Mouse (Mus musculus) lung, postnatal 0 days (tissue): ENCODE data around the gene Dip2b. TPM values are rescaled to one million over a fixed set of nuclear protein-coding genes. Genes with fewer than 3 reads are reported as not detected.

Experiments used
- ATAC-seq: fragments of 200-750 bp; cut with Nextera tagmentation; 2 replicates; pipeline ENCODE4 v1.8.0; 2017; ENCODE audit warnings: moderate library complexity
- DNase-seq: peaks from one replicate; pipeline ENCODE4 v3.0.0-alpha.2; 2016; ENCODE audit warnings: low spot score
- H3K27ac ChIP-seq: fragments of 300-500 bp; sonication (generic); 2 replicates; pipeline ENCODE4 v1.5.1; 2014; ENCODE audit warnings: antibody characterized with exemption, mild to moderate bottlenecking, low read length, mixed read lengths
- H3K27me3 ChIP-seq: fragments of 300-500 bp; sonication (generic); replicated peaks from 2 replicates; pipeline ENCODE4 v1.6.1; 2014; ENCODE audit warnings: low read length, mixed read lengths; ENCODE audit not compliant: insufficient read depth
- H3K36me3 ChIP-seq: fragments of 300-500 bp; sonication (generic); 2 replicates; pipeline ENCODE4 v1.6.1; 2014; ENCODE audit warnings: low read length, mixed read lengths; ENCODE audit not compliant: insufficient read depth
- H3K4me1 ChIP-seq: fragments of 300-500 bp; sonication (generic); 2 replicates; pipeline ENCODE4 v1.6.1; 2014; ENCODE audit warnings: antibody characterized with exemption, low read depth, low read length, mixed read lengths; ENCODE audit not compliant: insufficient read depth
- H3K4me2 ChIP-seq: fragments of 300-500 bp; sonication (generic); replicated peaks from 2 replicates; pipeline ENCODE4 v1.6.1; 2014; ENCODE audit warnings: low read depth, mild to moderate bottlenecking, low read length, moderate library complexity, mixed read lengths
- H3K4me3 ChIP-seq: fragments of 300-500 bp; sonication (generic); 2 replicates; pipeline ENCODE4 v1.5.1; 2014; ENCODE audit warnings: low read depth, low read length
- H3K9ac ChIP-seq: fragments of 300-500 bp; sonication (generic); replicated peaks from 2 replicates; pipeline ENCODE4 v1.6.1; 2014; ENCODE audit warnings: low read depth, mild to moderate bottlenecking
- H3K9me3 ChIP-seq: fragments of 300-500 bp; sonication (generic); 2 replicates; pipeline ENCODE4 v1.6.1; 2016; ENCODE audit warnings: low read length, mixed read lengths
- CTCF ChIP-seq: IDR thresholded peaks from 2 replicates; pipeline ENCODE4 v1.5.1; 2016; ENCODE audit warnings: antibody characterized with exemption, mild to moderate bottlenecking
- EP300 ChIP-seq: IDR thresholded peaks from 2 replicates; pipeline ENCODE4 v1.6.1; 2016; ENCODE audit warnings: antibody characterized with exemption, mild to moderate bottlenecking, control low read depth
- WGBS: fragments of 180-500 bp; shearing (Covaris S2); extraction: QIAGEN DNeasy Blood & Tissue Kit; methylation state at CpG from one replicate; pipeline ENCODE4 v1.1.7; 2014; 5-methylcytosine and 5-hydroxymethylcytosine counted together
- polyA plus RNA-seq: library from polyadenylated mRNA; unstranded; fragments of >200 nt; fragmentation: Nextera tagmentation; extraction: Ambion mirVana; gene quantifications from 2 replicates; pipeline ENCODE4 v1.2.1, GENCODE M21; 2015

Gene Dip2b
- polyA plus RNA-seq, 1 experiment from 2014 or later, result 6.6 TPM

DNA sequence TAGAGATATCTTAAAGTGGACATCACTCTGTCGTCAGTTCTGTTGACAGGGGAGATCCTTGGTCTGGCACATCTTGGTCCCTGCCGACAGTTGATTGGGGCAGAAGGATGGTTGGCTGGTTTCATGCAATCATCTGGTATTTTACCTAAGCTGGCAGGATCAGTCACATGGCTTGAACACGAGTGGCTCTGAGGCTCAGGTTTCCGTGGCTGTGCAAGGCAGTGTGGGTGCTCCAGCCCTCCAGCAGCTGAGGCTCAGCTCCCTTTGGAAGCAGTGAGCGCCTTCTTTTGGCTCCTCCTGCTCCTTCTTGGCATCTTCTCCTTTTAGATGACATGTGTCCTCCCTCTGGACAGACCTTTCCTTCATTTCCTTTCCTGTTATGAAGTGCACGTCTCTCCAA, 7.1 kb downstream of the Dip2b start:
- Histone ChIP-seq H3K27me3 (no peaks in the 10 kb centered on the region), H3K36me3 (no peaks in the 10 kb centered on the region), H3K9me3 (no peaks in the 10 kb centered on the region), H3K4me1 (peaks cover 17% of the 10 kb centered on the region), H3K4me3 (no peak overlapping the region), H3K9ac (no peak overlapping the region), H3K27ac (no peak overlapping the region), H3K4me2 (no peak overlapping the region)
- TF ChIP-seq CTCF (no peak), EP300 (no peak)
- WGBS, result 44% methylated on average over 6 of the region's 6 CpGs
- DNase-seq, result no peak
- no peak for ATAC-seq

DNA sequence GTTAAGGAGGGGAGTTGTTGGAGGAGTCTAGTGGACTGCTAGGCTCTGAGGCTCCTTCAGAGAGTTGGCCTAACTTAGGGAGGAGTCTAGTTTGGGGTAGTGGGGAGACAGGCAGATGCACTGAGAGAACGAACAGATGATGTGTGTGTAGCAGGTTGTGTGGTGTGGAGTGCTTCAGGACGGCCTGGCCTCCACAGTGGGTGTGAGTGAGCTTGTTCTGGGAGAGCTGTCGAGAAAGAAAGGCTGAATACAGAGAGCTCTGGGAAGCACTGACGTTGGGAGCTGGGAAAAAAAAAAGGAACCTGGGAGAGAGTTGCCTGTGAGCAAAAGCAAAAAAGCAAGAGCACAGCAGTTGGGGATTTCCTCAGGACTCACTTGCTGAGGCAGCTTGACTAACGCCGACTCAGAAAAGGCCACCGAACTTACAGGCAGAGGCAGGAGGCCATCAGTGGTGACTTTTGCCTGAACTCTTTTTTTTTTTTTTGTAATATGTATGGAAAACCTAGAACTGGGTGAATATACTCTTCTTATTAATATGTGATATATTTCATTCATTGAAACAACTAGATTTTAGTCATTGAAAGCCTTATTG, 11.1 kb downstream of the Dip2b start:
- H3K27me3 ChIP-seq, result no peaks in the 10 kb centered on the region
- TF ChIP-seq CTCF, result no peak
- TF ChIP-seq EP300, result no peak
- H3K36me3 ChIP-seq, result no peaks in the 10 kb centered on the region
- 82% methylated on average over 7 of the region's 7 CpGs for WGBS
- ATAC-seq (no peak), DNase-seq (no peak)
- no peak overlapping the region for H3K27ac ChIP-seq
- no peak overlapping the region for H3K4me3 ChIP-seq
- no peaks in the 10 kb centered on the region for H3K9me3 ChIP-seq
- peaks cover 5% of the 10 kb centered on the region; the same call in 1 of the 2 replicates for H3K4me1 ChIP-seq
- H3K9ac ChIP-seq, result no peak overlapping the region
- no peak overlapping the region for H3K4me2 ChIP-seq

DNA sequence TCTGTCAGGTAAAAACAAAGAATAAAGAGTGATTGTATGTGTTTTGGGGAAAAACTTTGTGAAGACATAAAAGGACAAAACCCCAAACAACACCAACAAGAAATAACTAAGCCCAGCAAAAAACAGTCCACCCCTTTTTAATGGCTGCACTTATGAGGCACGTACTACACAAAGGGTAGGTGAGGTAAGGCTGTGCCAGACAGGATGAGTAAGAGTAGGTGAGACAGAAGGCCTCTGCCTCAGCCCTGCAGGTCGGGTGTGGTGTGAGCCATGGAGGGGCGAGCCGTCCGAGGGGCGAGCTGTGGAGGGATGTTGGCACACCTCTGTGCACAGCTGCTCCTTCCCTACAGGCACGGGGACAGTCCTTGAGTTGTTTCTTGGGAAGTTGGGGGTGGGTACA, 12.5 kb downstream of the Dip2b start:
- no peak for ATAC-seq
- WGBS, result 63% methylated on average over 7 of the region's 7 CpGs
- H3K4me2 ChIP-seq, result no peak overlapping the region
- DNase-seq, result no peak
- H3K4me3 ChIP-seq, result no peak overlapping the region
- no peaks in the 10 kb centered on the region for H3K4me1 ChIP-seq
- H3K27ac ChIP-seq, result no peak overlapping the region
- H3K9ac ChIP-seq, result no peak overlapping the region
- H3K27me3 ChIP-seq, result no peaks in the 10 kb centered on the region
- no peaks in the 10 kb centered on the region for H3K36me3 ChIP-seq
- TF ChIP-seq CTCF (no peak), EP300 (no peak)
- H3K9me3 ChIP-seq, result no peaks in the 10 kb centered on the region

DNA sequence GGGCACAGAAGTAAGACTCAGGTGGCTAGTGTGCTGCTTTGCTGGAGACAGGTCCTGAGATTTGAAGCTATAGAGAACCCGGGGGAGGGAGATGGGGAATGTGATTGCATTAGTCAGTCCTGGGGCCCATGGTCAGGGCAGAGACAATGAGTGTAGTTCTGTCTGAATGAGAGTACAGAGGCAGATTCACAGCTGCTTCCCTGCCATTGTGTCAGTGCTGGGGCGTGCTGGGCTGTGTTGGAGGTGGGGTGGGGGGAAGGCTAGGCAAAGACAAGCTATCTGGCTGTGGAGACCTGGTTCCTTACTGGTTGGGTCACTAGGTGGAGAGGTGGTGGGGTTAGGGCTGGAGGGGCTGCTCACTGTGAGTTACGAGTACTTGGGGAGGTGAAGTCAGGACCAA, 14.3 kb downstream of the Dip2b start:
- Histone ChIP-seq H3K9me3 (no peaks in the 10 kb centered on the region), H3K27ac (no peak overlapping the region), H3K36me3 (no peaks in the 10 kb centered on the region), H3K9ac (no peak overlapping the region), H3K27me3 (no peaks in the 10 kb centered on the region), H3K4me2 (no peak overlapping the region), H3K4me3 (no peak overlapping the region), H3K4me1 (no peaks in the 10 kb centered on the region)
- no peak for DNase-seq
- WGBS, result 70% methylated on average over 3 of the region's 3 CpGs
- ATAC-seq, result no peak
- no peak for TF ChIP-seq CTCF

DNA sequence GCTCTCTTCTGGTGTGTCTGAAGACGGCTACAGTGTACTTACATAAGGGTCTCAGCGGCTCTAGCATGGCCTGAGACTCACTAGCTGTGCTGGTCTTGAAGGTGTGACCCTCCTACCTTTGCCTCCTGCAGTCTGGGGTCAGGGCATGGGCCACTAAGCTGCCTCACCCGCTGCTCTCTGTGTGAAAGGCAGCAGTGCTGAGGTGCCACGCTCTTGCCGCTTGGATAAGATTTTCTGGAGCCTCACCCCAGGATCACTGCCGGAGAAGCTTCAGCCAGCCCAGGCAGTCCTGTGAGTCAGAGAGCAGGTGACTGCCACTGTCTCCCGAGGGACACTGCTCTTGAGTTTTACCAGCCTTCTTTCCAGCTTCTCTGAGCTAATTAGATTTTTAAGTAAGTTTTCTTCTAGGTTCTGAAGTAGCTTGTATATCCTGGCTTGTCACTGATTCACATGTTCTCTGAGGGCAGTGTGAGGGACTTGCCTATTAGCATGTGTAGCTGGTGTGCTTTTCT, 18.0 kb downstream of the Dip2b start:
- H3K4me2 ChIP-seq, result no peak overlapping the region
- no peak overlapping the region for H3K27ac ChIP-seq
- no peak for DNase-seq
- H3K27me3 ChIP-seq, result no peaks in the 10 kb centered on the region
- 87% methylated on average over 7 of the region's 7 CpGs for WGBS
- no peak for ATAC-seq
- no peak for TF ChIP-seq CTCF
- no peak for TF ChIP-seq EP300
- no peaks in the 10 kb centered on the region for H3K9me3 ChIP-seq
- no peak overlapping the region for H3K4me3 ChIP-seq
- no peaks in the 10 kb centered on the region; the same call in 1 of the 2 replicates for H3K4me1 ChIP-seq
- no peaks in the 10 kb centered on the region for H3K36me3 ChIP-seq
- no peak overlapping the region for H3K9ac ChIP-seq

DNA sequence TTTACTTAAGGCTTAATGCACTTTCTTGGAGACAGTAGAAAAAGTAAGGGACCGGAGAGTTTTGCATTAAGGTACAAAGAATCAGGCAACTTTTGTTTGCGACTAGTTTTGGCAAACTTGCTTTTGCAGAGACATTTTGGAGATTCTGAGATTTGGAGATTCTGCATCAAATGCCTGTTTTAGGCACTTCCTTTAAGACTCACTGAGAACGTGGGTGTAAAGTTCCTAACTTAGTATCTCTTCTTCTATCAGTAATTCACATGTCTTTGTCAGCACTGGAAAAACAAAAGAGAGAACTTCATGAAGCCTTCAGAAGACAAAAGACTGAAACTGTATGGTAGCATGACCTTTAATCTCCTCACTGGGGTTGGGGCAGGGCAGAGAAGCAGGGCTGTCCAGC, 19.2 kb downstream of the Dip2b start:
- Histone ChIP-seq H3K9ac (no peak overlapping the region), H3K27ac (no peak overlapping the region), H3K4me3 (no peak overlapping the region), H3K4me2 (no peak overlapping the region), H3K27me3 (no peaks in the 10 kb centered on the region), H3K36me3 (no peaks in the 10 kb centered on the region), H3K4me1 (no peaks in the 10 kb centered on the region; the same call in 1 of the 2 replicates), H3K9me3 (no peaks in the 10 kb centered on the region)
- WGBS, result 86% methylated on average over 3 of the region's 3 CpGs
- ATAC-seq (no peak), DNase-seq (no peak)
- TF ChIP-seq CTCF (no peak), EP300 (no peak)

DNA sequence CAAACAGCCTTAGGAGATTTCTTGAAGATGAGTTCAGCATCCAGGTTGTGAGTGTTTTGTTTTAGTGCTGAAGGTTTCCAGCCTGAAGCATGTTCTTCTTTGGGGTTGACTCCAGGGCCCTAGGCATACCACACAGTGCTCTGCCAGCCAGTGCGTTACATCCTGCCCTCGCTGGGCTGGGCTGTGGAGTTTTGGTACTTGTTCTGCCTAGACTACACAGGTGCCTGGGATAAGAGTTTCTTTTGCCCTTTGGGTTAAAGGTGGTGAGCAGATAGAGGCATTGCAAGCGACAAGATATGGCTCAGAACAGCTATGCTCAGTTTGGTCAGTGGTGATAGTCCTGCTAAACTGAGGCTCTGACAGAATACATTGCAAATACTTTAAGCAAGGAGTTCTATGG, 19.7 kb downstream of the Dip2b start:
- Histone ChIP-seq H3K27ac (no peak overlapping the region), H3K27me3 (no peaks in the 10 kb centered on the region), H3K4me1 (no peaks in the 10 kb centered on the region; the same call in 1 of the 2 replicates), H3K9me3 (no peaks in the 10 kb centered on the region), H3K4me3 (no peak overlapping the region), H3K4me2 (no peak overlapping the region), H3K36me3 (no peaks in the 10 kb centered on the region), H3K9ac (no peak overlapping the region)
- 79% methylated on average over 3 of the region's 3 CpGs for WGBS
- no peak for DNase-seq
- no peak for ATAC-seq
- TF ChIP-seq EP300, result no peak
- TF ChIP-seq CTCF, result no peak
